Mouse (Mus musculus): ENCODE results near the gene Mafk.
A peak's percentile ranks its signal among the peaks of the same experiment; 100 is the strongest.

DNA sequence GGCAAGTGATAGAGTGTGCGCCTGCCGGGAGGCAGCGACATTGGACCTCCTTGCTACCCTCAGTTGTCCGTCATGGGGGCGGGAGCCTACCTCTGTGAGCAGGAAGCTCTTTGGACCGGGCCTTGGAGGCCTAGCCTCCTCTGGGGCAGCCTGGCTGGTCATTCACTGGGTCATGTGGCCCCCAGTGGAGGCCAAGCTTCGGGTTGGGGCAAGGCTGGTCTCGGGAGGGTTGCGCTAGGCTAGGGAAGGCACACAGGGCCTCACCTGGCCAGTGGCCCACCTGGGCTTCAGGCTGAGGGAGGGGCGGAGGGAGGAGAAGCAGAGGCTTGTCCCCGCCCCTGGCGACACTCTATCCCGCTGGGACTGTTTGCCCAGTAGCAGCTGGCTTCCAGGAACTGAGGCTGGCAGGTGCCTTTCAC lies 22.7 kb downstream of the Mafk start:
- TF ChIP-seq CTCF (conservative IDR thresholded peaks at IDR 0.05; ENCODE audit: insufficient read depth, insufficient read length, low read depth, low read length) (no peak), POLR2A (IDR thresholded peaks at IDR 0.05; ENCODE audit: low read depth, low read length) (peak; percentile 60)
